Mouse (Mus musculus): ENCODE data around the gene Flii. TPM values are rescaled to one million over a fixed set of nuclear protein-coding genes. Genes with fewer than 3 reads are reported as not detected.
A peak's percentile ranks its signal among the peaks of the same experiment; 100 is the strongest.

The Flii gene
- total RNA-seq (2017): 83.6 and 129 TPM in 2 replicates

GRCm38 (mm10) chr11:60726601-60727391 lies at the start of gene Flii:
Flii (minus strand) TSS chr11:60727263.
- ATAC-seq (replicated peaks; ENCODE audit: low read depth, poor library complexity, severe bottlenecking): peak; percentile 34

- no peak for ATAC-seq (replicated peaks; ENCODE audit: low read depth, poor library complexity, severe bottlenecking)
Observed at GRCm38 (mm10) chr11:60776107-60776828, 49.2 kb upstream of the Flii start.

- ATAC-seq (replicated peaks; ENCODE audit: low read depth, poor library complexity, severe bottlenecking): no peak
Observed at GRCm38 (mm10) chr11:60775578-60775977, 48.5 kb upstream of the Flii start.

GRCm38 (mm10) chr11:60774841-60775240 lies 47.8 kb upstream of the Flii start:
- ATAC-seq (replicated peaks; ENCODE audit: low read depth, poor library complexity, severe bottlenecking): peak; percentile 36; the same call in 1 of the 2 replicates

- no peak for ATAC-seq (replicated peaks; ENCODE audit: low read depth, poor library complexity, severe bottlenecking)
Observed at GRCm38 (mm10) chr11:60774158-60774689, 47.2 kb upstream of the Flii start.

- no peak for ATAC-seq (replicated peaks; ENCODE audit: low read depth, poor library complexity, severe bottlenecking)
Observed at GRCm38 (mm10) chr11:60772161-60772560, 45.1 kb upstream of the Flii start.

GRCm38 (mm10) chr11:60770776-60771175 lies 43.7 kb upstream of the Flii start:
- no peak for ATAC-seq (replicated peaks; ENCODE audit: low read depth, poor library complexity, severe bottlenecking)

- ATAC-seq (replicated peaks; ENCODE audit: low read depth, poor library complexity, severe bottlenecking): peak; percentile 91
Observed at GRCm38 (mm10) chr11:60769322-60769721, 42.3 kb upstream of the Flii start.

- ATAC-seq (replicated peaks; ENCODE audit: low read depth, poor library complexity, severe bottlenecking): no peak
Observed at GRCm38 (mm10) chr11:60766969-60767368, 39.9 kb upstream of the Flii start.

- no peak for ATAC-seq (replicated peaks; ENCODE audit: low read depth, poor library complexity, severe bottlenecking)
Observed at GRCm38 (mm10) chr11:60761681-60762080, 34.6 kb upstream of the Flii start.

GRCm38 (mm10) chr11:60755570-60755969 lies 28.5 kb upstream of the Flii start:
- no peak for ATAC-seq (replicated peaks; ENCODE audit: low read depth, poor library complexity, severe bottlenecking)

- no peak for ATAC-seq (replicated peaks; ENCODE audit: low read depth, poor library complexity, severe bottlenecking)
Observed at GRCm38 (mm10) chr11:60740321-60740720, 13.3 kb upstream of the Flii start.

- no peak for ATAC-seq (replicated peaks; ENCODE audit: low read depth, poor library complexity, severe bottlenecking)
Observed at GRCm38 (mm10) chr11:60737450-60737849, 10.4 kb upstream of the Flii start.

GRCm38 (mm10) chr11:60736491-60736890 lies 9.4 kb upstream of the Flii start:
- no peak for ATAC-seq (replicated peaks; ENCODE audit: low read depth, poor library complexity, severe bottlenecking)

- ATAC-seq (replicated peaks; ENCODE audit: low read depth, poor library complexity, severe bottlenecking): no peak
Observed at GRCm38 (mm10) chr11:60735191-60735590, 8.1 kb upstream of the Flii start.

GRCm38 (mm10) chr11:60734206-60734605 lies 7.1 kb upstream of the Flii start:
- ATAC-seq (replicated peaks; ENCODE audit: low read depth, poor library complexity, severe bottlenecking): no peak

- no peak for ATAC-seq (replicated peaks; ENCODE audit: low read depth, poor library complexity, severe bottlenecking)
Observed at GRCm38 (mm10) chr11:60731251-60731650, 4.2 kb upstream of the Flii start.

- ATAC-seq (replicated peaks; ENCODE audit: low read depth, poor library complexity, severe bottlenecking): no peak
Observed at GRCm38 (mm10) chr11:60730169-60730568, 3.1 kb upstream of the Flii start.

GRCm38 (mm10) chr11:60729217-60729641 lies 2.2 kb upstream of the Flii start:
- no peak for ATAC-seq (replicated peaks; ENCODE audit: low read depth, poor library complexity, severe bottlenecking)

GRCm38 (mm10) chr11:60728260-60728761 lies 1.2 kb upstream of the Flii start, which contains the start of gene Mief2:
Mief2 (plus strand) TSS chr11:60728398.
- ATAC-seq (replicated peaks; ENCODE audit: low read depth, poor library complexity, severe bottlenecking): peak; percentile 89

Measured in common myeloid progenitor, adult 5-6 weeks (primary cell).